Mouse (Mus musculus): ENCODE results near the gene Plb1.

DNA sequence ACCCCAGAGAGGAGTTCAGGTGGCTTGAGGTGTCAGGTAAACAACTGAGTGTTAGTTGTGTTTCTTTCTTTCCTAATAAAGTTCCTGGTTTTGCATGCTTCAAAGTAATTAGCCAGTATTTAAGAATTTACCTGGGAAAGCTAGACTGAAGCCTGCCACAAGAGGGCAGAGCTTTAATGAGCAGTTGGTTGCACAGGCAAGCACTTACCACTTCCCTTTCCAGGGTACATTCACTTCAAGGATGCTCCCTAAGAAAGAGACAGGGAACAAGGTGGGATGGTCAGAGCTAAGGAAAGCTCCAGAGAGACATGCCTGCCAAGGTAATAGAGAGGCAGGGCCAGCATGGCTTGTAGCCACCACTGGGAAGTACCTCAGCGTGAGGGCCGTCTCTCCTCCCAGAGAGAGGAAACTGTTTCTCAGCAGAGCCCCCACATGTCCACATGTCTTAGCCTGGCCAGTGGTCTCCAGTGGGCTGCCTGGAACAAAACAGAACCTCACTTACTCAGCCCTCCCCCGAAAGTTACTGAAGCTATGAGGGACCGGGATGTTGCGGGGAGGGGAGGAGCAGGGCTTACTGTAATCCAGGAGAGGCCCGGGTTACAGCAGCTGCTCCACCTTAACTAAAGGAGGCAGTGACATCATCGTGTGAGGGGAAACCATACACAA lies 89.8 kb downstream of the Plb1 start:
- TF ChIP-seq GATA1 (IDR thresholded peaks at IDR 0.05; ENCODE audit: borderline replicate concordance, low read length) (no peak), FLI1 (IDR thresholded peaks at IDR 0.05; ENCODE audit: low read length) (no peak)

Measured in megakaryocyte, embryonic 14.5 days (primary cell).